Mouse (Mus musculus) neural tube, embryonic 14.5 days (tissue): ENCODE measurements around the gene Celf2. TPM values are rescaled to one million over a fixed set of nuclear protein-coding genes. Genes with fewer than 3 reads are reported as not detected.
"Not testable (repeated sequence)": the region's sequence is repeated elsewhere in the genome, so short reads cannot be mapped to it uniquely, and the experiment has no call there.

Experiments
- ATAC-seq: fragments of 200-750 bp; cut with Nextera tagmentation; 2 replicates; pipeline ENCODE4 v1.8.0; 2017; ENCODE audit warnings: low read depth, mild to moderate bottlenecking, moderate TSS enrichment, moderate library complexity
- H3K27ac ChIP-seq: fragments of 300-500 bp; sonication (generic); 2 replicates; pipeline ENCODE4 v1.5.1; 2014; ENCODE audit warnings: low read depth, mild to moderate bottlenecking, control low read depth, low read length, moderate library complexity, mixed read lengths
- H3K27me3 ChIP-seq: fragments of 300-500 bp; sonication (generic); 2 replicates; pipeline ENCODE4 v1.6.1; 2014; ENCODE audit warnings: low read length; ENCODE audit not compliant: control insufficient read depth, insufficient read depth
- H3K36me3 ChIP-seq: fragments of 300-500 bp; sonication (generic); 2 replicates; pipeline ENCODE4 v1.6.1; 2014; ENCODE audit warnings: low read length, mixed read lengths; ENCODE audit not compliant: control insufficient read depth, insufficient read depth
- H3K4me1 ChIP-seq: fragments of 300-500 bp; sonication (generic); 2 replicates; pipeline ENCODE4 v1.6.1; 2014; ENCODE audit warnings: low read length; ENCODE audit not compliant: control insufficient read depth, insufficient read depth
- H3K4me2 ChIP-seq: fragments of 300-500 bp; sonication (generic); 2 replicates; pipeline ENCODE4 v1.6.1; 2014; ENCODE audit warnings: mild to moderate bottlenecking, low read depth, low read length, control low read depth
- H3K4me3 ChIP-seq: fragments of 300-500 bp; sonication (generic); 2 replicates; pipeline ENCODE4 v1.5.1; 2014; ENCODE audit warnings: low read depth, low read length, control low read depth, mixed read lengths
- H3K9ac ChIP-seq: fragments of 300-500 bp; sonication (generic); replicated peaks from 2 replicates; pipeline ENCODE4 v1.6.1; 2014; ENCODE audit warnings: low read depth, mild to moderate bottlenecking, control low read depth, low read length, mixed read lengths
- H3K9me3 ChIP-seq: fragments of 300-500 bp; sonication (generic); 2 replicates; pipeline ENCODE4 v1.6.1; 2016; ENCODE audit warnings: low read length; ENCODE audit not compliant: control insufficient read depth
- WGBS: fragments of 180-500 bp; shearing (Covaris S2); extraction: QIAGEN DNeasy Blood & Tissue Kit; methylation state at CpG from one replicate; pipeline ENCODE4 v1.1.7; 2014; 5-methylcytosine and 5-hydroxymethylcytosine counted together
- polyA plus RNA-seq: library from polyadenylated mRNA; unstranded; fragments of >200 nt; fragmentation: Nextera tagmentation; extraction: Ambion mirVana; gene quantifications from 2 replicates; pipeline ENCODE4 v1.2.1, GENCODE M21; 2014

The Celf2 gene
- polyA plus RNA-seq, 1 experiment from 2014 or later, result 161 TPM

DNA sequence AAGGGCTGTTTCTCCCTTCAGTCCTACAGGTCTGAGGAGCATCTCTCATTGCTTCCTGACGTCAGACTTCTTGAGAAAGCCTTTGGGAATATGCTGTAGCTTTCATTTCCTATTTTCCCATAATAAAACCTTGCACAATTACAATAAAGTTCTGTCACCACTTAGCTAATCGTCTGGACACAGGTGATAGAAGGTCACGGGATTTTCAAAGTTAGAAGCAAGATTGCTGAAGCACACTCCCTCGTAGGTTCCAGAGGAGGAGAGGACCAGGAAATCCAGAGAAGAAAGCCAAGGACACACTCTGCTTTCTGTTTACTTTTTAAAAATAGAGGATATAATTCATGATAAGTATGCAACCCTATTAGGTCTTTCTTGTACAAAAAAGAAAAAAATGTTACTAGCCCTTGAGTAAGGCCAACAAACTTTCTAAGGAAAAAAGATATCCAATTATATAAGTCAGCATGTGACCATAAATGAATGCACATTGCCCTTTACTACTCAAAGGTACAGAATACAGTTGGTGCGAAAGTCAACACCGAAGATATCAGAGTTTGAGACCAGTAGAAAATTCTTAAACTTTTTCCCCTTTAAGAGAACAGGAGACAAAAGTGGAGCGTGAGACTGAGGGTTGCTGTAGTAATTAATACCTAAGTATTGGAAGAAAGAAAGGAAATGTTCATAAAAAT lies 924.2 kb downstream of the Celf2 start:
- Histone ChIP-seq H3K27ac (no peak overlapping the region), H3K4me1 (no peaks in the 10 kb centered on the region), H3K9ac (no peak overlapping the region), H3K27me3 (no peaks in the 10 kb centered on the region), H3K36me3 (peaks cover 14% of the 10 kb centered on the region), H3K4me3 (no peak overlapping the region), H3K4me2 (no peak overlapping the region), H3K9me3 (no peaks in the 10 kb centered on the region)
- WGBS, result 88% methylated on average over 7 of the region's 7 CpGs
- ATAC-seq, result no peak

DNA sequence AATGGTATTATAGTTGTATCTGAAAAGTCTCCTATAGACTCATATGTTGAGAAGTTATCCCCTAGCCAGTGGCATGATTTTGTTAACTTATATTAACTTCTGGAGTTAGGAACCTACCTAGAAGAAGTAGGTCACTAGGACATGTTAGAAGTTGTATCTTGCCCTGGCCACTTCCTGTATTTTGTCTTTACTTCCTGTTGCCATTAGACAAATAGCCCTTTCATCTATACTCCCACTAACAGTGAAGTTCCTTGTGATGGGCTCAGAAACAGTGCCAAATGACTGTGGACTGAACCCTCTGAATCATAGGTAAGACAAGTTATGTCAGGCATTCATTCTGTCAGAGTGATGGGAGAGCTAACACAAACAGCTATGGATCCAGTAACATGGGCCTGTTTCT lies 926.7 kb downstream of the Celf2 start:
- no peaks in the 10 kb centered on the region for H3K27me3 ChIP-seq
- H3K4me3 ChIP-seq, result no peak overlapping the region
- no peak overlapping the region for H3K9ac ChIP-seq
- no peak overlapping the region for H3K4me2 ChIP-seq
- no peak overlapping the region for H3K27ac ChIP-seq
- H3K36me3 ChIP-seq, result peaks cover 14% of the 10 kb centered on the region
- H3K4me1 ChIP-seq, result no peaks in the 10 kb centered on the region
- ATAC-seq, result no peak
- H3K9me3 ChIP-seq, result no peaks in the 10 kb centered on the region

DNA sequence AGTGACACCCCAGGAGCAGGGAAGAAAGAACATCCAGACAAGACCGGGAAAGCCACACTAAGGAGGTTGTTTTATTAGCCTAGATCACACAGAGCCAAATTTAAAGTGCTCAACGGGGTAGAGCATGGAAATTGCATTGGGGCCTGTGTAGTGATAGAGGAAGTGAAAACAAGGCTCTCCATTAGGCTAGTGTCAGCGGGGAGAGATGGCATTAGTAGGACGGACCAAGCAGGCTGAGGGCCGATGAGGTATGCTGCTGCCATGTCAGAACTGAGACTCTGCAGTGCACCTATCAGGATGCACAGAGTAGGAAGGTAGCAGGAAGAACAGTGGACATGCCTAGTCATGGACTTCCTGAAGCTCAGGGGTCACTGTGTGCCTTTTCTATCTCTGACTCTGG lies 929.3 kb downstream of the Celf2 start:
- Histone ChIP-seq H3K27ac (no peak overlapping the region), H3K36me3 (peaks cover 7% of the 10 kb centered on the region), H3K9me3 (no peaks in the 10 kb centered on the region), H3K4me1 (no peaks in the 10 kb centered on the region), H3K4me2 (no peak overlapping the region), H3K27me3 (no peaks in the 10 kb centered on the region), H3K4me3 (no peak overlapping the region), H3K9ac (no peak overlapping the region)
- 59% methylated on average over 5 of the region's 5 CpGs for WGBS
- no peak for ATAC-seq

DNA sequence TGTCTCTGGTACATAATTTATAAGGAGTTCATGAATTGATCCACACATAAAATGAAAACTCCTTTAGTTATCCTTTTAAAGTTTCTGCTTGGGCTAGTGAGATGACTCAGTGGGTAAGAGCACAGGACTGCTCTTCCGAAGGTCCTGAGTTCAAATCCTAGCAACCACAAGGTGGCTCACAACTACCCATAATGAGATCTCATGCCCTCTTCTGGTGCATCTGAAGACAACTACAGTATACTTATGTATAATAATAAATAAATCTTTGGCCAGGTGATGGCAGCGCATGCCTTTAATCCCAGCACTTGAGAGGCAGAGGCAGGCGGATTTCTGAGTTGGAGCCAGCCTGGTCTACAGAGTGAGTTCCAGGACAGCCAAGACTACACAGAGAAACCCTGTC lies 934.0 kb downstream of the Celf2 start:
- H3K4me2 ChIP-seq, H3K9me3 ChIP-seq, H3K4me3 ChIP-seq, H3K27ac ChIP-seq, ATAC-seq, H3K27me3 ChIP-seq, H3K36me3 ChIP-seq, H3K4me1 ChIP-seq, H3K9ac ChIP-seq: not testable (repeated sequence)
- WGBS, result 97% methylated on average over 3 of the region's 3 CpGs

DNA sequence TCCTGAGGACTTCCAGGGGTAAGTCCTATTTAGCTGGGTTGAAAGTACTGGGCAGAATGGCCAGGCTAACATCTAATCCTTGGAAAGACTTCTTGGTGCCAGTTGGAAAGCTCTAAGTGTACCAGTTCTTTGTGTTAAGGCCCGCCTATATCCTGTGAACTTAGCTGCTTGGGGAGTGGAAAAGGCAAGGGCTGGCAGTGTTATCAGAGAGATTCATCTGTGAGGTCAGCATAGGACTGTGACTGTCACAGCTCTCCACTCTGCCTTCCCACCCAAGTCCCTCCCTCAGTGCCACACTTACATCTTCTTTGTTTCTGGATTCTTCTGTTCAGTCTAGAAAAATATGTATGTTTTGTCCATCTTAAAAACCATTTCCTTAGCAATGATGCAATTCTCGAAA lies 935.7 kb downstream of the Celf2 start:
- Histone ChIP-seq H3K4me3 (no peak overlapping the region), H3K4me2 (no peak overlapping the region)
- no peak for ATAC-seq

DNA sequence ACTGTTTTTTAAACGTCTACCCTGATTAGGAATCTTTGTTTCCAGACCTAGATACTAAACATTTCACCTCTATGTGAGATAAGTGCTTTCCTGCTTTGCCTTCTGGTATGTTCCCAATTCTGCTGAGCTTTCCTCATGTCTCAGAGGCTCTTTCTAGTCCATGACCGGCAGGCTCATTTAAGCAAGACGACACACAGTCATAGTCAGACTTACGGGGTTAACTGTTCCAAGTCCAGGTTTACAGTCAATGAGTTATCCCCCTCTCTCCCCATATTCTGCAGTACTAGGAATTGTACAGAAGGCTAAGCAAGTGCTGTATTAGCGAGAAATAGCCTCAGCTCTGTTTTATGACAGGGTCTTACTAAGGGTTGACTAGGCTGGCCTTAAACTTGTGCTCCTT lies 936.4 kb downstream of the Celf2 start:
- Histone ChIP-seq H3K27me3 (no peaks in the 10 kb centered on the region), H3K9ac (no peak overlapping the region), H3K4me1 (no peaks in the 10 kb centered on the region), H3K4me2 (no peak overlapping the region), H3K27ac (no peak overlapping the region), H3K36me3 (0 out of 2 replicates have a peak, but pooled peaks cover 2% of the 10 kb centered on the region), H3K9me3 (no peaks in the 10 kb centered on the region), H3K4me3 (no peak overlapping the region)
- WGBS, result 87% methylated on average over 5 of the region's 5 CpGs
- no peak for ATAC-seq

More for the DNA sequence above, 935.7 kb downstream of the Celf2 start:
- 0 out of 2 replicates have a peak, but pooled peaks cover 2% of the 10 kb centered on the region for H3K36me3 ChIP-seq
- WGBS, result 86% methylated on average over 2 of the region's 2 CpGs
- no peaks in the 10 kb centered on the region for H3K27me3 ChIP-seq
- H3K9me3 ChIP-seq, result no peaks in the 10 kb centered on the region
- H3K27ac ChIP-seq, result no peak overlapping the region
- H3K4me1 ChIP-seq, result no peaks in the 10 kb centered on the region
- no peak overlapping the region for H3K9ac ChIP-seq

DNA sequence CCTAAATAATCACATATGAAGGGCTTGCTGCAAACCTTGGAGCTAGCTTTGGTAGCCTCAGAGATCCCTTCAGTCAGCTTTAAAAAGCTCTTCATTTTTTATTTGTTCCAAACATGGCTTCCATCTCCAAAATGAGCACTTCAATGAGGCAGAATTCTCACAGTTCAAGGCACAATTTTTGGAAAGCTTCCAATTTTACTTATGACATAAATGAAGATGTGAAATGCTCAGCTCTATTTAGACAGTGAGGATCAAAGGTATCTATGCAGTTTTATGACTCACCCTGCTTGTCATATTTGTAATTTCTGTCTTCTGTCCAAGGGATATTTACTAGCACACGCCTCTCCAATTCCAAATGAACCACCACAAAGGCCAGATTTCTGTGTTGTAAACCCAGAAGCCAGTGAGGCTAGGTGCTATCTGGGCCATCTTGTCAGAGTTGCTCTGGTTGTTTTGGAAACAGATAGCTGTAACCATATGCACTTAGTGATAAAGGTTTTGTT lies 940.3 kb downstream of the Celf2 start:
- H3K4me1 ChIP-seq, result no peaks in the 10 kb centered on the region
- H3K4me3 ChIP-seq, result no peak overlapping the region
- no peaks in the 10 kb centered on the region for H3K9me3 ChIP-seq
- WGBS, result 94% methylated on average over 1 of the region's 1 CpGs
- H3K27ac ChIP-seq, result no peak overlapping the region
- H3K36me3 ChIP-seq, result 0 out of 2 replicates have a peak, but pooled peaks cover 2% of the 10 kb centered on the region
- no peak overlapping the region for H3K9ac ChIP-seq
- no peaks in the 10 kb centered on the region for H3K27me3 ChIP-seq
- no peak overlapping the region for H3K4me2 ChIP-seq
- no peak for ATAC-seq

DNA sequence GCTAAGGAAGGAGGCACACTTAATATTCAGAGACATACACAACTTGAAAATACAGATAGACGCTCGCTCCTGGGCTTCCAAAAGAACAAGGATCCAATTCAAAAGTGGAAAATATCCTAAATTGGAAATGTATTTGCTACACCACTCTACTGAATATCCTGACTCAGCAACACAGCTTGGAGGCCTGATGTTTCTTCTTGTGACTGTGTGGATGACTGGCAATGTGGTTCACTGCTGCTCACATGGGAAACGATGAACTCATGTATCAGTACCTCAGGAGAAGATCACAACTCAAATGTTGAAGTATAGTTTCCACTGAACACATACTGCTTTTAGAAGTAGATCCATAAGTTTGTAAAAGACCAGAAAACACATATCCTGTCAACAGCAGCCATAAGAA lies 944.2 kb downstream of the Celf2 start:
- Histone ChIP-seq H3K27me3 (no peaks in the 10 kb centered on the region), H3K27ac (no peak overlapping the region), H3K4me2 (no peak overlapping the region), H3K9ac (no peak overlapping the region), H3K9me3 (no peaks in the 10 kb centered on the region), H3K36me3 (peaks cover 4% of the 10 kb centered on the region; the same call in 1 of the 2 replicates), H3K4me3 (no peak overlapping the region), H3K4me1 (no peaks in the 10 kb centered on the region)
- WGBS, result 94% methylated on average over 3 of the region's 3 CpGs
- ATAC-seq, result no peak

DNA sequence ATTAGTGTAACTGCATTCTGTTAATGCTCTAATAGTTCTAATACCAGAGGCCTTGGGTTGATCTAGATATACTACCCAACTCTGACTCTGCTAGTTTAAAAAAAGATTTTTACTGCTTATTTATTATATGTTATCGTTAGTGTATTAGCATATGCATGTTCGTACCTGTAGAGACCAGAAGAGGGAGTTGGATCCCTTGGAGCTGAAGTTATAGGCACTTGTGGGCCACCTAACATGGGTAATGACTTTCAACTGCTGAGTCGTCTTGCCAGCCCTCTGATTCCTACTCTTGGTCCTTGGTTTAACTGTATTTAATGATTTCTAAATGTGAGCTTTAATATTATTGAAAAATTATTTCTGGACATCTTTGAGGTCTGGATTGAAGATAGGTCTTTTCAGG lies 948.0 kb downstream of the Celf2 start:
- no peaks in the 10 kb centered on the region for H3K27me3 ChIP-seq
- H3K4me3 ChIP-seq, result no peak overlapping the region
- H3K4me2 ChIP-seq, result no peak overlapping the region
- no peaks in the 10 kb centered on the region for H3K4me1 ChIP-seq
- H3K9me3 ChIP-seq, result no peaks in the 10 kb centered on the region
- no peak overlapping the region for H3K27ac ChIP-seq
- peaks cover 4% of the 10 kb centered on the region; the same call in 1 of the 2 replicates for H3K36me3 ChIP-seq
- ATAC-seq, result no peak
- WGBS, result 96% methylated on average over 3 of the region's 3 CpGs
- no peak overlapping the region for H3K9ac ChIP-seq
